Mouse (Mus musculus): ENCODE data around the gene Aldoc.

The Aldoc gene

GRCm38 (mm10) chr11:78328512-78329056 lies 5.8 kb downstream of the Aldoc start:
- no peak for DNase-seq (ENCODE audit: extremely low spot score, low read depth, low spot score)

GRCm38 (mm10) chr11:78332676-78333075 lies 9.9 kb downstream of the Aldoc start:
- DNase-seq (ENCODE audit: extremely low spot score, low read depth, low spot score): no peak

GRCm38 (mm10) chr11:78333992-78334391 lies 11.2 kb downstream of the Aldoc start:
- no peak for DNase-seq (ENCODE audit: extremely low spot score, low read depth, low spot score)

GRCm38 (mm10) chr11:78337040-78337439 lies 14.3 kb downstream of the Aldoc start:
- no peak for DNase-seq (ENCODE audit: extremely low spot score, low read depth, low spot score)

- DNase-seq (ENCODE audit: extremely low spot score, low read depth, low spot score): no peak
These were observed 18.9 kb downstream of the Aldoc start for GRCm38 (mm10) chr11:78341702-78342101.

GRCm38 (mm10) chr11:78343381-78344327 lies 20.9 kb downstream of the Aldoc start, which contains the start of gene Unc119:
Unc119 (plus strand) TSS chr11:78343482.
- DNase-seq (ENCODE audit: extremely low spot score, low read depth, low spot score): no peak

- DNase-seq (ENCODE audit: extremely low spot score, low read depth, low spot score): no peak
These were observed 21.6 kb downstream of the Aldoc start for GRCm38 (mm10) chr11:78344328-78344889.

GRCm38 (mm10) chr11:78344890-78345715 lies 22.3 kb downstream of the Aldoc start:
- no peak for DNase-seq (ENCODE audit: extremely low spot score, low read depth, low spot score)

GRCm38 (mm10) chr11:78345801-78346200 lies 23.0 kb downstream of the Aldoc start:
- no peak for DNase-seq (ENCODE audit: extremely low spot score, low read depth, low spot score)

GRCm38 (mm10) chr11:78346326-78347069 lies 23.7 kb downstream of the Aldoc start:
- no peak for DNase-seq (ENCODE audit: extremely low spot score, low read depth, low spot score)

GRCm38 (mm10) chr11:78347070-78347754 lies 24.4 kb downstream of the Aldoc start:
- no peak for DNase-seq (ENCODE audit: extremely low spot score, low read depth, low spot score)

GRCm38 (mm10) chr11:78347908-78348307 lies 25.1 kb downstream of the Aldoc start:
- DNase-seq (ENCODE audit: extremely low spot score, low read depth, low spot score): no peak

GRCm38 (mm10) chr11:78348474-78348873 lies 25.7 kb downstream of the Aldoc start:
- no peak for DNase-seq (ENCODE audit: extremely low spot score, low read depth, low spot score)

GRCm38 (mm10) chr11:78349441-78350358 lies 26.9 kb downstream of the Aldoc start:
- no peak for DNase-seq (ENCODE audit: extremely low spot score, low read depth, low spot score)

- DNase-seq (ENCODE audit: extremely low spot score, low read depth, low spot score): no peak
These were observed 30.3 kb downstream of the Aldoc start for GRCm38 (mm10) chr11:78353081-78353480.

- DNase-seq (ENCODE audit: extremely low spot score, low read depth, low spot score): no peak
These were observed 32.1 kb downstream of the Aldoc start for GRCm38 (mm10) chr11:78354905-78355304.

- no peak for DNase-seq (ENCODE audit: extremely low spot score, low read depth, low spot score)
These were observed 32.9 kb downstream of the Aldoc start for GRCm38 (mm10) chr11:78355471-78356238.
